Comparison of ENCODE assay signal across 19 mouse cellular contexts in genomic region chr10:14054860-14055259, GRCm38 (mm10).
DNase-seq lines count a peak whose midpoint lies in the region; ATAC-seq and TF ChIP-seq lines count a peak whose summit lies in the region.
"Had no signal": no experiment of that assay in that cellular context is flagged by ENCODE, and none has a peak within 500 bp of the region (broad histone marks: within the 10 kb centered on the region; RNA-seq: fewer than 3 reads in every experiment).

No protein-coding gene starts in this region.

- H3K9ac ChIP-seq in heart, embryonic 15.5 days = no peak overlapping the region
- H3K9ac ChIP-seq: embryonic facial prominence, embryonic 12.5 days; forebrain, embryonic 15.5 days; hindbrain, embryonic 15.5 days; midbrain, embryonic 15.5 days; neural tube, embryonic 12.5 days had no signal

- peak overlapping the region; percentile 67 for H3K27ac ChIP-seq in heart, embryonic 15.5 days
- H3K27ac ChIP-seq in layer of hippocampus, adult 2 months = peak overlapping the region; percentile 82
- peak overlapping the region; percentile 69 for H3K27ac ChIP-seq in brown adipose tissue, adult 24 weeks (replicated peaks; ENCODE audit: low read depth, low read length)
- H3K27ac ChIP-seq: embryonic facial prominence, embryonic 12.5 days; hindbrain, embryonic 15.5 days; midbrain, embryonic 15.5 days; neural tube, embryonic 12.5 days had no signal

- WGBS in heart, embryonic 15.5 days = 55% methylated on average over 4 of the region's 4 CpGs

- H3K9me3 ChIP-seq in heart, embryonic 15.5 days (replicated peaks) = no peaks in the 10 kb centered on the region
- H3K9me3 ChIP-seq: embryonic facial prominence, embryonic 12.5 days; forebrain, embryonic 15.5 days; G1E; hindbrain, embryonic 15.5 days; midbrain, embryonic 15.5 days; neural tube, embryonic 12.5 days had no signal

- H3K4me2 ChIP-seq in heart, embryonic 15.5 days = no peak overlapping the region
- H3K4me2 ChIP-seq: embryonic facial prominence, embryonic 12.5 days; forebrain, embryonic 15.5 days; hindbrain, embryonic 15.5 days; midbrain, embryonic 15.5 days; neural tube, embryonic 12.5 days had no signal

- no peak for TF ChIP-seq CTCF in layer of hippocampus, adult 2 months (conservative IDR thresholded peaks at IDR 0.05)

- ATAC-seq in heart, embryonic 15.5 days (replicated peaks; ENCODE audit: insufficient number of reproducible peaks, insufficient read depth, low FRiP score, low read depth) = no peak
- ATAC-seq: forebrain, embryonic 15.5 days; midbrain, embryonic 15.5 days had no signal

- peak; percentile 64 for DNase-seq in heart, adult 11 months
- DNase-seq in heart, adult 8-10 months (ENCODE audit: low spot score) = no peak
- no peak for DNase-seq in heart, postnatal 36 days
- DNase-seq in layer of hippocampus, adult 2 months (ENCODE audit: low spot score in 2 of 2) = no peak
- no peak for DNase-seq in layer of hippocampus, adult 8-10 months (ENCODE audit: low spot score in 2 of 2)
- DNase-seq in testis, postnatal 14 days (ENCODE audit: low spot score) = no peak
- DNase-seq: gastrocnemius, postnatal 10 days; right cerebral cortex, postnatal 4 days; thymus, adult 2 months; thymus, postnatal 4 days had no signal

- peaks cover 35% of the 10 kb centered on the region for H3K4me1 ChIP-seq in heart, embryonic 15.5 days (replicated peaks)
- H3K4me1 ChIP-seq in brown adipose tissue, adult 24 weeks (ENCODE audit: control insufficient read depth, insufficient read depth, insufficient read length, low read length) = peaks cover 19% of the 10 kb centered on the region

- no peaks in the 10 kb centered on the region for H3K27me3 ChIP-seq in heart, embryonic 15.5 days
- H3K27me3 ChIP-seq: embryonic facial prominence, embryonic 12.5 days; forebrain, embryonic 15.5 days; hindbrain, embryonic 15.5 days; midbrain, embryonic 15.5 days; neural tube, embryonic 12.5 days; Patski had no signal

- H3K4me3 ChIP-seq in heart, embryonic 15.5 days = no peak overlapping the region
- no peak overlapping the region for H3K4me3 ChIP-seq in layer of hippocampus, adult 2 months
- H3K4me3 ChIP-seq in brown adipose tissue, adult 24 weeks (ENCODE audit: insufficient read depth, low read depth, low read length) = no peak overlapping the region
- H3K4me3 ChIP-seq: embryonic facial prominence, embryonic 12.5 days; forebrain, embryonic 15.5 days; hindbrain, embryonic 15.5 days; midbrain, embryonic 15.5 days; neural tube, embryonic 12.5 days had no signal

- intact Hi-C loops in heart, postnatal 36 days (cut with DNase I) = no loop called here

- no peaks in the 10 kb centered on the region for H3K36me3 ChIP-seq in heart, embryonic 15.5 days
- H3K36me3 ChIP-seq: embryonic facial prominence, embryonic 12.5 days; forebrain, embryonic 15.5 days; G1E; hindbrain, embryonic 15.5 days; midbrain, embryonic 15.5 days; neural tube, embryonic 12.5 days had no signal
